Mouse (Mus musculus) left cerebral cortex, adult 2 months (tissue): ENCODE data around the gene Rasgrp1. TPM values are rescaled to one million over a fixed set of nuclear protein-coding genes. Genes with fewer than 3 reads are reported as not detected.

Experiments used
- DNase-seq, 2 experiments: peaks; one replicate each; pipeline ENCODE4 v3.0.0; 2021 to 2022; ENCODE audit warnings: low spot score in 2 of 2, mixed read lengths in 1 of 2; ENCODE audit errors: extremely low spot score in 1 of 2
- H3K27ac ChIP-seq: fragments of 200-600 bp; 2 replicates; pipeline ENCODE4 v1.8.1; 2022
- H3K4me3 ChIP-seq: fragments of 200-600 bp; 2 replicates; pipeline ENCODE4 v1.8.1; 2022
- CTCF ChIP-seq: fragments of 200-600 bp; IDR thresholded peaks from 2 replicates; pipeline ENCODE4 v1.8.1; 2022; ENCODE audit warnings: antibody characterized with exemption, mild to moderate bottlenecking, moderate library complexity
- intact Hi-C: fragments of 180-260 bp; cut with DNase I; formaldehyde crosslinking; loops from one replicate; pipeline ENCODE4 v1.15.1; 2025
- total RNA-seq, 2 experiments: library from RNA; stranded (reverse); gene quantifications; 2 replicates each; pipeline ENCODE4 v1.2.3; 2021

Rasgrp1 gene
- total RNA-seq, 2 experiments from 2014 or later, result 311 to 322 TPM

- no peak overlapping the region for H3K4me3 ChIP-seq
- no peak overlapping the region for H3K27ac ChIP-seq
- no peak for DNase-seq
- TF ChIP-seq CTCF, result no peak
- intact Hi-C loops, result loop anchor here (2.0 to 5.0 kb wide), 4 partner anchors 33 to 258 kb away; partner anchors contain the start of gene Spred1
Observed at GRCm38 (mm10) chr2:117230261-117230660, 112.5 kb downstream of the Rasgrp1 start.

Other genes starting within 250 kb of the Rasgrp1 start
- 100 to 1,000 TPM; 164 to 174 TPM for gene Spred1, start 221.6 kb downstream of the Rasgrp1 start, total RNA-seq
- 10 to 100 TPM; 53.6 to 54.5 TPM for gene Fam98b, start 93.3 kb downstream of the Rasgrp1 start, total RNA-seq